Mouse (Mus musculus) lung, embryonic 16.5 days (tissue): Measurements from ENCODE around the gene Rab11fip4. TPM values are rescaled to one million over a fixed set of nuclear protein-coding genes. Genes with fewer than 3 reads are reported as not detected.

Experiments
- ATAC-seq: fragments of 200-750 bp; cut with Nextera tagmentation; 2 replicates; pipeline ENCODE4 v1.8.0; 2017; ENCODE audit warnings: low read depth, mild to moderate bottlenecking, moderate library complexity
- H3K27ac ChIP-seq: fragments of 300-500 bp; sonication (generic); 2 replicates; pipeline ENCODE4 v1.5.1; 2014; ENCODE audit warnings: mild to moderate bottlenecking, control low read depth, low read length
- H3K27me3 ChIP-seq: fragments of 300-500 bp; sonication (generic); 2 replicates; pipeline ENCODE4 v1.6.1; 2014; ENCODE audit warnings: low read depth, low read length, mixed read lengths; ENCODE audit not compliant: control insufficient read depth, insufficient read depth
- H3K36me3 ChIP-seq: fragments of 300-500 bp; sonication (generic); 2 replicates; pipeline ENCODE4 v1.6.1; 2014; ENCODE audit warnings: low read length; ENCODE audit not compliant: control insufficient read depth, insufficient read depth
- H3K4me1 ChIP-seq: fragments of 300-500 bp; sonication (generic); replicated peaks from 2 replicates; pipeline ENCODE4 v1.6.1; 2014; ENCODE audit warnings: low read length, mixed read lengths; ENCODE audit not compliant: control insufficient read depth, insufficient read depth
- H3K4me2 ChIP-seq: fragments of 300-500 bp; sonication (generic); 2 replicates; pipeline ENCODE4 v1.6.1; 2014; ENCODE audit warnings: low read depth, low read length, control low read depth
- H3K4me3 ChIP-seq: fragments of 300-500 bp; sonication (generic); 2 replicates; pipeline ENCODE4 v1.5.1; 2014; ENCODE audit warnings: mild to moderate bottlenecking, low read length, control low read depth
- H3K9ac ChIP-seq: fragments of 300-500 bp; sonication (generic); 2 replicates; pipeline ENCODE4 v1.6.1; 2014; ENCODE audit warnings: low read length, control low read depth
- H3K9me3 ChIP-seq: fragments of 300-500 bp; sonication (generic); 2 replicates; pipeline ENCODE4 v1.6.1; 2016; ENCODE audit warnings: low read length; ENCODE audit not compliant: control insufficient read depth
- WGBS: fragments of 180-500 bp; shearing (Covaris S2); extraction: QIAGEN DNeasy Blood & Tissue Kit; methylation state at CpG from one replicate; pipeline ENCODE4 v1.1.7; 2014; 5-methylcytosine and 5-hydroxymethylcytosine counted together
- polyA plus RNA-seq: library from polyadenylated mRNA; unstranded; fragments of >200 nt; fragmentation: Nextera tagmentation; extraction: Ambion mirVana; gene quantifications from 2 replicates; pipeline ENCODE4 v1.2.1, GENCODE M21; 2015

Rab11fip4 gene
- polyA plus RNA-seq, 1 experiment from 2014 or later, result 2.0 TPM

DNA sequence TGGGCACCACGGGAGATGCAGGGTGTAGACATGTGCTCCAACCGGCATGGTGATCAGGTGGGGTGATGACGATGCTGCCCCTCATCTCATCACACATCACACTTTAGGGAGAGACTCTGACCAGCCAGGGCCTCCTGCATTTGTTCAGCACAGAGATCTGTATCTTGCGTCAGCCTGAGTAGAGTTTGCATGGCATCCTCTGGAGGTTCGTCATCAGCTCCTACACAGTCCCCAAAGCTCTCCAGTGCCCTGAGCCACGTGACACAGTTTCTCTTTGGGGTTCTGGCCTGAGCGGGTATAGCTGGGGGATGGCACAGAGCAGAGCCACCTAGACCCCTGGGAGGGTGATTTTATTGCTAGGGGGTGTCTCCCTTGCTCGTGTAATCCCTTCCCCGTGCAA lies 86.4 kb downstream of the Rab11fip4 start:
- Histone ChIP-seq H3K36me3 (no peaks in the 10 kb centered on the region), H3K27ac (no peak overlapping the region), H3K4me2 (no peak overlapping the region), H3K4me1 (peaks cover 4% of the 10 kb centered on the region; the same call in 1 of the 2 replicates), H3K27me3 (no peaks in the 10 kb centered on the region), H3K9me3 (no peaks in the 10 kb centered on the region), H3K9ac (no peak overlapping the region), H3K4me3 (no peak overlapping the region)
- 80% methylated on average over 9 of the region's 9 CpGs for WGBS
- no peak for ATAC-seq

GRCm38 (mm10) chr11:79678363-79679153 lies 87.5 kb downstream of the Rab11fip4 start:
- peaks cover 3% of the 10 kb centered on the region; the same call in 1 of the 2 replicates for H3K4me1 ChIP-seq
- ATAC-seq, result no peak
- H3K27ac ChIP-seq, result no peak overlapping the region
- H3K9me3 ChIP-seq, result no peaks in the 10 kb centered on the region
- 76% methylated on average over 20 of the region's 20 CpGs for WGBS
- no peak overlapping the region for H3K4me2 ChIP-seq
- H3K27me3 ChIP-seq, result no peaks in the 10 kb centered on the region
- no peak overlapping the region for H3K4me3 ChIP-seq
- no peaks in the 10 kb centered on the region for H3K36me3 ChIP-seq
- no peak overlapping the region for H3K9ac ChIP-seq

DNA sequence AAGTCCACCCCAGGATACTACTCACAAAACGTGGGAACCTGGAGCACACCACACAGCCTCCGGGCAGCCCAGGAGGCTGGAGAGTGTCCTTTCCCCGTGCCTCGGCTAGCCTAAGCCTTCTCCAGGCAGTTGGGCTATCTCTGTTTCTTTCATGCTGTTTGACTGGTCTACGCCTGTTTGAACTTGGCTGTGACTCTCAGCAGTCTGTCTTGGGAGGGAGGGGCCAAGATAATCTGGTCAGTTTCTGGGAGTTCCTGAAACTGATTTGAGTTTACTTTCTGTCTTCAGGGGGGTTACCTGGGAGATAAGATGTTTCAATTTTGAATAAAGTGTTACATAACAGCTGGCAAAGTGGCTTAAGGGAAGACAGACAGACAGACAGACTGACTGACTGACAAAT lies 88.9 kb downstream of the Rab11fip4 start:
- no peak overlapping the region for H3K27ac ChIP-seq
- H3K4me3 ChIP-seq, result no peak overlapping the region
- no peak overlapping the region for H3K9ac ChIP-seq
- H3K4me2 ChIP-seq, result no peak overlapping the region
- WGBS, result 69% methylated on average over 5 of the region's 5 CpGs
- no peaks in the 10 kb centered on the region for H3K4me1 ChIP-seq
- H3K36me3 ChIP-seq, result no peaks in the 10 kb centered on the region
- no peaks in the 10 kb centered on the region for H3K9me3 ChIP-seq
- no peaks in the 10 kb centered on the region for H3K27me3 ChIP-seq
- ATAC-seq, result no peak

DNA sequence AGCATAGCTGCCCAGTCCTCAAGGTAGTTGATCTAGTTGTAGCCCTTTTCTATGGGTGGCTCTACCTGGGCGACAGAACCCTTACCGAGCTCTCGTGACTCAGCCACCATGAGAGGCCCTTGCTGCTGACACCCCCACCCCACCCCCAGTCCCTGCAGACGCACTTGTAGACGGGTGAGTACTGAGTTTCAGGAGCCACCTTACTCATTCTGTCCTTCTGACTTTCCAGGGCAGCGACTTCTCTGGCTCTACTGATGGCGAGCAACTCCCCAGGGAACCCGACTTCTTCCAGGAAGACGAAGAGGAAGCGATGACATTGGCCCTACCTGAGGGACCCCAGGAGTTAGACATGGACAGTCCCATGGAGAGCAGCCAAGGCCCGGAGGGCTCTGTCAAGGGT lies 89.5 kb downstream of the Rab11fip4 start:
- 81% methylated on average over 11 of the region's 11 CpGs for WGBS
- no peak overlapping the region for H3K27ac ChIP-seq
- no peaks in the 10 kb centered on the region for H3K36me3 ChIP-seq
- H3K9me3 ChIP-seq, result no peaks in the 10 kb centered on the region
- H3K4me3 ChIP-seq, result no peak overlapping the region
- H3K27me3 ChIP-seq, result no peaks in the 10 kb centered on the region
- no peaks in the 10 kb centered on the region for H3K4me1 ChIP-seq
- H3K9ac ChIP-seq, result no peak overlapping the region
- no peak for ATAC-seq
- no peak overlapping the region for H3K4me2 ChIP-seq

GRCm38 (mm10) chr11:79681182-79681581 lies 90.2 kb downstream of the Rab11fip4 start:
- Histone ChIP-seq H3K4me1 (no peaks in the 10 kb centered on the region), H3K27me3 (no peaks in the 10 kb centered on the region), H3K4me2 (no peak overlapping the region), H3K9me3 (no peaks in the 10 kb centered on the region), H3K27ac (no peak overlapping the region), H3K9ac (no peak overlapping the region), H3K36me3 (no peaks in the 10 kb centered on the region), H3K4me3 (no peak overlapping the region)
- no peak for ATAC-seq
- 73% methylated on average over 5 of the region's 5 CpGs for WGBS

DNA sequence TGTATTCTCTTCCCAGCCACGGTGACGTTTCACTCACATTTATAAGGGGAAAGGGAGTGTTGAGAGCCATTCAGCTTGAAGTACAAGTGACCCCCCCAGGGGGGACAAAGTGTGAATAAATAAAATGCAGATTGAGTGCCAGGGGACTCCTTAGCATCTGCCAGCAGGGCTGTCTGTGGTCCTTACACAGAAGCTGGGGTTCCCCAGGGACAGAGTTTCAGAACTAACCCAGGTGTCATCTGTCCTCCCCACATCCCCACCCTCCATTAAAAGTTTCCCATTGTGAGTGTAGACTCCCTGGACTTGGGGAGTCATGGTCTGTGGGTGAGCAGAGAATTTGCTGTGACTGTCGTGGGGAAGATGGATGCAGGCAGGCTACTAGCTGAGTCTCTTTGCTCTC lies 90.8 kb downstream of the Rab11fip4 start:
- ATAC-seq, result no peak
- no peak overlapping the region for H3K4me2 ChIP-seq
- WGBS, result 35% methylated on average over 3 of the region's 3 CpGs

DNA sequence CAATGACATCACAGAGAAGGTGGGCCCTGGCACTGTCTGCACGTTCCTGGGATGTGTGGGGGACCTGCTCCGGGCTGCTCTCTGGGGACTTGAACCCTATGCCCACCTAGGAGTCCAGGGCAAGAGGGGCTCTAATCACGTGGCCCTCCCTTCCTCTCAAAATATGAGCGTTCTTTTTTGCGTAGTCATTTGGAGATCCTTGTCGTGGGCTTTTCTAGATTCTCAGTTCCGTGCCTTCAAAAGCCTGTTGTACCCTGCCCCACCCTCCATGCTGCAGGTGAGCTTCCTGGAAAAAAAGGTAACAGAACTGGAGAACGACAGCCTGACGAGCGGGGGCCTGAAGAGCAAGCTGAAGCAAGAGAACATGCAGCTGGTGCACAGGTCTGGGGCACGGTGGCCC lies 94.1 kb downstream of the Rab11fip4 start:
- ATAC-seq, result no peak
- Histone ChIP-seq H3K27ac (no peak overlapping the region), H3K9ac (no peak overlapping the region), H3K4me3 (no peak overlapping the region), H3K27me3 (no peaks in the 10 kb centered on the region), H3K4me2 (no peak overlapping the region), H3K36me3 (no peaks in the 10 kb centered on the region), H3K4me1 (no peaks in the 10 kb centered on the region), H3K9me3 (no peaks in the 10 kb centered on the region)
- 81% methylated on average over 11 of the region's 11 CpGs for WGBS

More for the DNA sequence above, 90.8 kb downstream of the Rab11fip4 start:
- H3K4me3 ChIP-seq, result no peak overlapping the region
- no peaks in the 10 kb centered on the region for H3K36me3 ChIP-seq
- no peaks in the 10 kb centered on the region for H3K27me3 ChIP-seq
- H3K9me3 ChIP-seq, result no peaks in the 10 kb centered on the region
- H3K4me1 ChIP-seq, result no peaks in the 10 kb centered on the region
- no peak overlapping the region for H3K9ac ChIP-seq
- no peak overlapping the region for H3K27ac ChIP-seq

- H3K4me1 ChIP-seq, result no peaks in the 10 kb centered on the region
- WGBS, result 58% methylated on average over 26 of the region's 26 CpGs
- no peaks in the 10 kb centered on the region for H3K36me3 ChIP-seq
- no peak overlapping the region for H3K9ac ChIP-seq
- H3K27ac ChIP-seq, result no peak overlapping the region
- no peaks in the 10 kb centered on the region for H3K9me3 ChIP-seq
- H3K4me3 ChIP-seq, result no peak overlapping the region
- peak; percentile 66 for ATAC-seq
- H3K27me3 ChIP-seq, result no peaks in the 10 kb centered on the region
- no peak overlapping the region for H3K4me2 ChIP-seq
These were observed 95.6 kb downstream of the Rab11fip4 start for GRCm38 (mm10) chr11:79686501-79687121.

DNA sequence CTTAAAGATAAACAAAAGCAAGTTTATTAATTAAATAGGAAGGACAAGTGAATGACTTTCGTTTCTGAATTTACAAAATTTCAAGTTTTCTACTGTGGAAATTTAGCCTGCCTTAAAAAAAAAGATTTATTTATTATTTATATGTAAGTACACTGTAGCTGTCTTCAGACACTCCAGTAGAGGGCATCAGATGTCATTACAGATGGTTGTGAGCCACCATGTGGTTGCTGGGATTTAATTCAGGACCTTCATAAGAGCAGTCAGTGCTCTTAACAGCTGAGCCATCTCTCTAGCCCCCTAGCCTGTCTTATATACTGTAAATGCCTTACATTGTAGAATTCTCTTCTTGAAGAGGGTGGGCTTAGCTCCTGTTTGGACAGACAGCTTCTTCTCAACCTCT lies 98.9 kb downstream of the Rab11fip4 start:
- Histone ChIP-seq H3K4me3 (no peak overlapping the region), H3K27ac (no peak overlapping the region), H3K4me2 (no peak overlapping the region), H3K27me3 (no peaks in the 10 kb centered on the region), H3K9me3 (no peaks in the 10 kb centered on the region), H3K36me3 (no peaks in the 10 kb centered on the region), H3K9ac (no peak overlapping the region), H3K4me1 (no peaks in the 10 kb centered on the region)
- WGBS, result 72% methylated on average over 1 of the region's 1 CpGs
- no peak for ATAC-seq
